Mouse (Mus musculus): ENCODE data around the gene Gm13277. TPM values are rescaled to one million over a fixed set of nuclear protein-coding genes. Genes with fewer than 3 reads are reported as not detected.
A peak's percentile ranks its signal among the peaks of the same experiment; 100 is the strongest.
"Not testable (repeated sequence)": the region's sequence is repeated elsewhere in the genome, so short reads cannot be mapped to it uniquely, and the experiment has no call there.

Gene Gm13277
- polyA plus RNA-seq (2015; fragmentation: Nextera tagmentation; extraction: Ambion mirVana), result not detected in 2 replicates

DNA sequence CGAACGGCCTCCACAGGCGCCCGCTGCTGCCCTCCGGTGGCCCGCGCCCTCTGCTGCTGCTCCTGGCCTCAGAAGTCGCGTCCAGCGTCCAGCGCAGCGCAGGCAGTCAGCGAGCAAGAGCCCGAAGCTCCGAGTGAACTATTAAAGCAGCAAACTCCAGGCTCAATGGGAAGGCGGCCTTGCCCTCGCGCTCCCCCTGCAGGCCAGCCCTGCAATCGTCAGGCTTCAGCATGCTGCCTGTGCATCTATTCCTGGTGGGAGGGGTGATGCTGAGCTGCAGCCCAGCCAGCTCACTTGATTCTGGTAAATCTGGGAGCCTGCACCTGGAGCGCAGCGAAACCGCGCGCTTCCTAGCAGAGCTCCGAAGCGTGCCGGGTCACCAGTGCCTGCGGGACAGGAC lies at the start of gene Gm13277:
Gm13277 (plus strand) TSS at position 231 of the 400 bp plus-strand sequence.
- H3K4me2 ChIP-seq (replicated peaks; ENCODE audit: low read depth, low read length); H3K9me3 ChIP-seq (ENCODE audit: low read length); DNase-seq (ENCODE audit: low spot score); H3K4me3 ChIP-seq (ENCODE audit: low read depth, low read length); H3K27me3 ChIP-seq (replicated peaks; ENCODE audit: insufficient read depth, low read length); H3K36me3 ChIP-seq (ENCODE audit: insufficient read depth, low read length); H3K4me1 ChIP-seq (ENCODE audit: insufficient read depth, low read depth, low read length); H3K9ac ChIP-seq (replicated peaks; ENCODE audit: low read depth); H3K27ac ChIP-seq (ENCODE audit: low read length); ATAC-seq: not testable (repeated sequence)
- WGBS, result no CpG with 5 or more reads among the region's 28 CpGs
- TF ChIP-seq CTCF (IDR thresholded peaks at IDR 0.05), result peak; percentile 60

DNA sequence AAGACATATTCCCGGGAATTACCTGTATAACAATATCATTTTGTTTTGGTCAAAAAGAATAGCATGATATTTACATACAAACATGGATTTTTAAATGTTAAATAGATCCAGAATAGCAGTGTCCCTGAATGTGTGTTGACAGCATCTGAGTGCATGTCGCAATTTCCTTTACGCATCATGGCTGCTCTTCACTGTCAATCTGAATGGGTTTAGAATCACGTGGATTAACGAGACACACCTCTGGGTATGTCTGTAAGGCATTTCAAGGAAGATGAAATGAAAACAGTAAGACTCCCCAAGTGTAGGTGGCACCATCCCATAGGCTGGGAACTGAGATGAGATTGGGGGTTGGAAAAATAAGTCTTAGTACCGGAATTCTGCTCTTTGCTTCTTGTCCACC lies 49.4 kb upstream of the Gm13277 start:
- 84% methylated on average over 6 of the region's 6 CpGs for WGBS
- Histone ChIP-seq H3K4me2 (replicated peaks; ENCODE audit: low read depth, low read length) (no peak overlapping the region), H3K4me3 (ENCODE audit: low read depth, low read length) (no peak overlapping the region), H3K9ac (replicated peaks; ENCODE audit: low read depth) (no peak overlapping the region), H3K27ac (ENCODE audit: low read length) (no peak overlapping the region), H3K36me3 (ENCODE audit: insufficient read depth, low read length) (no peaks in the 10 kb centered on the region), H3K27me3 (replicated peaks; ENCODE audit: insufficient read depth, low read length) (no peaks in the 10 kb centered on the region), H3K4me1 (ENCODE audit: insufficient read depth, low read depth, low read length) (no peaks in the 10 kb centered on the region), H3K9me3 (ENCODE audit: low read length) (no peaks in the 10 kb centered on the region)
- DNase-seq (ENCODE audit: low spot score) (no peak), ATAC-seq (no peak)
- TF ChIP-seq CTCF (IDR thresholded peaks at IDR 0.05) (no peak), EP300 (IDR thresholded peaks at IDR 0.05) (no peak)

DNA sequence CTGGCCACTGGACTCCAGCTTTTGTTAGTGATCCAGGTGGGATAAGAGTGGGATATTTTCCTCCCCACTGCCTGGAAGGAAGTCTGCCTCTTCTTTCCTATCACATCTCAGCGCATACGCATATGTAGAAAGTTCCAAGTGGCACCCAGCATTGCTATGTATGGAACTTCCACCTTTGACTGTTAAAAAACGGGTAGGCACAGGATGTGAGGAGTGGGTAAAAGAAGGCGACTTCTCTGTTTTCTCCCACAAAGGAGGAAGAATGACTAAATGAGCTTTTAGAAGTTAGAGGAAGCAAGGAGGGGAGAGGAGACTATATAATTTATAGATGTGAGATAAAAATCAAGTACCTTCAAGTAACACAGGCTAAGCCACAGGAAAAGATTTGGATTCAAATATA lies 47.0 kb upstream of the Gm13277 start:
- Histone ChIP-seq H3K9me3 (ENCODE audit: low read length) (no peaks in the 10 kb centered on the region), H3K36me3 (ENCODE audit: insufficient read depth, low read length) (no peaks in the 10 kb centered on the region), H3K27ac (ENCODE audit: low read length) (no peak overlapping the region), H3K4me1 (ENCODE audit: insufficient read depth, low read depth, low read length) (no peaks in the 10 kb centered on the region), H3K4me3 (ENCODE audit: low read depth, low read length) (no peak overlapping the region), H3K27me3 (replicated peaks; ENCODE audit: insufficient read depth, low read length) (no peaks in the 10 kb centered on the region), H3K4me2 (replicated peaks; ENCODE audit: low read depth, low read length) (no peak overlapping the region), H3K9ac (replicated peaks; ENCODE audit: low read depth) (no peak overlapping the region)
- ATAC-seq (no peak), DNase-seq (ENCODE audit: low spot score) (no peak)
- no peak for TF ChIP-seq CTCF (IDR thresholded peaks at IDR 0.05)
- no peak for TF ChIP-seq EP300 (IDR thresholded peaks at IDR 0.05)
- 80% methylated on average over 4 of the region's 4 CpGs for WGBS

DNA sequence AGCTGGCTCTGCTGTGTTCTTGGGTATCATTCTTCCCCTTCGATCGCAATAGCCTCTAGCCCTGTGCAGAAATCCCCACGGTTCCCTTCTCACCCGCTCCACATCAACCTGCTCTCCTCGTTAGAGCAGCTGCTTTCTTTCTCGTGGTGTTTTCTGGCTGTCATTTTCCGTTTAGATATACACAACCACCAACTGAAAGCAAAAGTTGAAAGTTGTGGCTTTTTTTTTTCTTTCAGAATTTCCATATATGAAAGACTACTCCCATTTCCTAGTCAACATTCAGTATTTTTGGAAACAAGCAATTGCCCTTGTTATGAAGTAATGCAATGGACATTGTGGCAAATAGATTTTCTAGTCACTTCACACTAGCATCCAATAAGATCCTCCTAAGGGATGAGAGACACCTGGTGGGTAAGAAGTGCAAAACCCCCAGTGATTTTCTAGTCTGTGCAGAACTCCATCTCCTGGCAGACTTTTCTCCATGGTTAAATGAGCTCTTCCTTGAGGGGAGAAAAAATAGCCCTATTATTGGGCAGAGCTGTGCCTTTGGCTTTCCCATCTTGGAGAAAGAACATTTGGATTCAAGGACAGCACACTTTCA lies 45.6 kb upstream of the Gm13277 start:
- no peaks in the 10 kb centered on the region for H3K27me3 ChIP-seq (replicated peaks; ENCODE audit: insufficient read depth, low read length)
- H3K4me2 ChIP-seq (replicated peaks; ENCODE audit: low read depth, low read length), result no peak overlapping the region
- H3K9ac ChIP-seq (replicated peaks; ENCODE audit: low read depth), result no peak overlapping the region
- 61% methylated on average over 7 of the region's 7 CpGs for WGBS
- no peak overlapping the region for H3K27ac ChIP-seq (ENCODE audit: low read length)
- H3K4me3 ChIP-seq (ENCODE audit: low read depth, low read length), result no peak overlapping the region
- no peaks in the 10 kb centered on the region for H3K9me3 ChIP-seq (ENCODE audit: low read length)
- no peak for ATAC-seq
- DNase-seq (ENCODE audit: low spot score), result no peak
- no peaks in the 10 kb centered on the region for H3K36me3 ChIP-seq (ENCODE audit: insufficient read depth, low read length)
- no peak for TF ChIP-seq EP300 (IDR thresholded peaks at IDR 0.05)
- TF ChIP-seq CTCF (IDR thresholded peaks at IDR 0.05), result peak; percentile 35
- no peaks in the 10 kb centered on the region for H3K4me1 ChIP-seq (ENCODE audit: insufficient read depth, low read depth, low read length)

DNA sequence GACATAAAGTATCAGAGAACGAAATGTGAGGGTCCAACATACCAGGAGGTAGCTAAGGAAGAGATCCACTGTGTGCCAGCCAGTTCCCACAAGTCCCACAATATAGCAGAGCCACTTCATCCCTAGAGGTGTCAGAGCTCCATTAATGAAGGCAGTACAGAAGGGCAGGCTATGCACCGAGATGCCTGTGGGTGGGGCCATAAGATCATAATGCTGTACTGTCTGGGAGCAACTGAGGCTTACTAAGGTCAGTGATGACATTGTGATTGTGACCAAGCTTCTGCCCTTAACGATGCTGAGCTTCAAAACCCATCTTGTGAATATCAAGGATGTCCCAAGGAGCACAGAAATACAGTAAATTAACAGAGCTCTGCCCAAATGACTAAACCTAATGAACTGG lies 44.2 kb upstream of the Gm13277 start:
- H3K9ac ChIP-seq (replicated peaks; ENCODE audit: low read depth), result no peak overlapping the region
- H3K27me3 ChIP-seq (replicated peaks; ENCODE audit: insufficient read depth, low read length), result no peaks in the 10 kb centered on the region
- ATAC-seq (no peak), DNase-seq (ENCODE audit: low spot score) (no peak)
- H3K9me3 ChIP-seq (ENCODE audit: low read length), result no peaks in the 10 kb centered on the region
- H3K4me1 ChIP-seq (ENCODE audit: insufficient read depth, low read depth, low read length), result no peaks in the 10 kb centered on the region
- H3K4me3 ChIP-seq (ENCODE audit: low read depth, low read length), result no peak overlapping the region
- H3K36me3 ChIP-seq (ENCODE audit: insufficient read depth, low read length), result no peaks in the 10 kb centered on the region
- no peak overlapping the region for H3K4me2 ChIP-seq (replicated peaks; ENCODE audit: low read depth, low read length)
- TF ChIP-seq EP300 (IDR thresholded peaks at IDR 0.05), result no peak
- TF ChIP-seq CTCF (IDR thresholded peaks at IDR 0.05), result peak; percentile 26; the same call in 1 of the 2 replicates
- no peak overlapping the region for H3K27ac ChIP-seq (ENCODE audit: low read length)
- WGBS, result 58% methylated on average over 3 of the region's 3 CpGs

DNA sequence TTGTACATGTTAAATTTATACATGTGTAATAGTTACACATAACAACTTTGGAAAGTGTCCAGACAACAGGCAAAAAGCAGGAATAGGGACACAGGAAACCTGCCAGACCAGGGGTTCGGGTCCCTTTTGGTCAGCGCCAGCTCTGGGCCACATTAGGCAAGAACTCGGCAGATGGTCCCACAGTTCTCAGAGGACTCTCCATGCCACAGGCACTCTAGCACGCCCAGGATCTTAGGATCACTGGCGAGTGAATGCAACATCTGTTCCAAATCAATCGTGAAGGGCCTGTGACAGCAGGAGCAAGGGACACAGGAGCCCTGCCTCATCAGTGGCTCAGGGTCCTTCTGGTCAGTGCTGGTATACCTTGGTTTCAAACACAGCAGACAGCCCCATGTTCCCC lies 38.5 kb upstream of the Gm13277 start:
- ATAC-seq (no peak), DNase-seq (ENCODE audit: low spot score) (no peak)
- Histone ChIP-seq H3K36me3 (ENCODE audit: insufficient read depth, low read length) (no peaks in the 10 kb centered on the region), H3K27ac (ENCODE audit: low read length) (no peak overlapping the region), H3K4me1 (ENCODE audit: insufficient read depth, low read depth, low read length) (no peaks in the 10 kb centered on the region), H3K27me3 (replicated peaks; ENCODE audit: insufficient read depth, low read length) (no peaks in the 10 kb centered on the region), H3K9ac (replicated peaks; ENCODE audit: low read depth) (no peak overlapping the region), H3K4me2 (replicated peaks; ENCODE audit: low read depth, low read length) (no peak overlapping the region), H3K9me3 (ENCODE audit: low read length) (no peaks in the 10 kb centered on the region), H3K4me3 (ENCODE audit: low read depth, low read length) (no peak overlapping the region)
- WGBS, result 55% methylated on average over 6 of the region's 6 CpGs
- TF ChIP-seq CTCF (IDR thresholded peaks at IDR 0.05) (no peak), EP300 (IDR thresholded peaks at IDR 0.05) (no peak)

Data from lung, postnatal 0 days (tissue).